Mouse (Mus musculus): ENCODE results near the gene Chrm4.

- no peak for TF ChIP-seq CTCF (IDR thresholded peaks at IDR 0.05; ENCODE audit: low read depth, low read length)
- no peak for TF ChIP-seq POLR2A (IDR thresholded peaks at IDR 0.05; ENCODE audit: extremely low read depth, insufficient read depth, low read length)
These were observed 20.9 kb upstream of the Chrm4 start for GRCm38 (mm10) chr2:91906141-91906540.
